Mouse (Mus musculus): ENCODE measurements around the gene Plekhm2.

Gene Plekhm2

GRCm38 (mm10) chr4:141632111-141632873 is 32.4 kb downstream of the Plekhm2 start:
- DNase-seq (ENCODE audit: low read depth, low spot score), result no peak

GRCm38 (mm10) chr4:141631250-141631649 is 33.4 kb downstream of the Plekhm2 start:
- DNase-seq (ENCODE audit: low read depth, low spot score), result no peak

GRCm38 (mm10) chr4:141630021-141630420 is 34.7 kb downstream of the Plekhm2 start:
- no peak for DNase-seq (ENCODE audit: low read depth, low spot score)

- DNase-seq (ENCODE audit: low read depth, low spot score), result no peak
Measured at GRCm38 (mm10) chr4:141628661-141629060, 36.0 kb downstream of the Plekhm2 start.

DNA sequence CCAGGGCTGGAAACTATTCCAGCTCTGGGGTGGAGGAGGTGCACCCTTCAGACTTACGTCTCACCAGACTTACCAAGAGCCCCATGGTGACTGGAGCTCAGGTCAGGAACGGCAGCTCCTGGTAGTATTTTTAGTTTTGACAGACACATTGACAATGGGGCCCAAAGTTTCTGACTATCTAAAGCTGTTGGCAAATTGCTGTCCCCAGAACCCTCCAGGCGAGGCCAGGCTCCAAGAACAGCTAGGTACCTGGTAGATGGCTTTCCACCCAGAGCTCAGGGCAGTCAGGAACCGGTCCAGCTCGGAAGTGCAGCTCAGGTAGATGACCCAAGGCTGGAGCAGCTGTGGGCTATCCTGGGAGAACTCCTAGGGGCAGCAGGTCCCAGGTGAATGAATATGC is 37.2 kb downstream of the Plekhm2 start:
- no peak for DNase-seq (ENCODE audit: low read depth, low spot score)

DNA sequence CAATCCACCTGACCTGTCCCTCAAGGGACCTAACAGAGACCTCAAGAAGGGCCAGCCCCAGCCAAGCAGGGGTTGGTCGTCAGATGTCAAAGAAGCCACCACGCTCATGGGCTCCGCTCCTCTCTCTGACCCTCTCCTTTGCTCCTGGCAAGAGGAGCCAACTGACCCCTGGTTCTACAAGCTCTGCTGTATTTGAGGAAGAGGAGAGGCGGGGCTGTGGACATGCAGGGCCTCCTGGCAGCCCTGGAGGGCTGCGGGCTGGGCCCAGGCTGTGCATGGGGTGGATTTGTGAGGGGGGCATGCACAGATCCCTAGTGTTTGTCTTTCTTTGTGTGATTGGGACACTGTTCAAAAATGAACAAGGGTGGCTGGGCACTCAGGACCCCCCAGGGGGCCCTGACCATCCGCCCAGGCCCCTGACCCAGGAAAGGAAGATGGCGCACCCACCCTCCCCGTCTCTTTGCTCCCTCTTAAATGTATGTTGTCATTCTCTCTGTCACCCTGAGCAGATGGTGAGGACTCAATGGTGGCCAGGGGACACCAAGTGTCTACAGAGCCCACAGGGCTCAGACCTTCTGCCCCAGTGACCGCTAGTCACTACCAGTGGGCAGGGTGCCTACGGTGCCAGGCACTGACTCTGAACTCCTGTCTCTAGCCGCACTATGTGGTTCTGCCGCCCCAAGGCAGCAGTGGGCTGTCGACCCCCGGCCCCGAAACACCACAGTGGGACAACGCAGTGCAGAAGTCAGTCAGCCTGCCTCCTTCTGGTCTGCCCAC is 38.7 kb downstream of the Plekhm2 start:
- DNase-seq (ENCODE audit: low read depth, low spot score), result no peak

- peak; percentile 69 for DNase-seq (ENCODE audit: low read depth, low spot score)
Measured at GRCm38 (mm10) chr4:141624983-141625773, 39.5 kb downstream of the Plekhm2 start.

GRCm38 (mm10) chr4:141624134-141624533 is 40.6 kb downstream of the Plekhm2 start:
- DNase-seq (ENCODE audit: low read depth, low spot score), result no peak

GRCm38 (mm10) chr4:141623666-141624065 is 41.0 kb downstream of the Plekhm2 start, which contains the start of gene Slc25a34:
Gene Slc25a34 (minus strand): TSS chr4:141623821.
- peak; percentile 35 for DNase-seq (ENCODE audit: low read depth, low spot score)

DNA sequence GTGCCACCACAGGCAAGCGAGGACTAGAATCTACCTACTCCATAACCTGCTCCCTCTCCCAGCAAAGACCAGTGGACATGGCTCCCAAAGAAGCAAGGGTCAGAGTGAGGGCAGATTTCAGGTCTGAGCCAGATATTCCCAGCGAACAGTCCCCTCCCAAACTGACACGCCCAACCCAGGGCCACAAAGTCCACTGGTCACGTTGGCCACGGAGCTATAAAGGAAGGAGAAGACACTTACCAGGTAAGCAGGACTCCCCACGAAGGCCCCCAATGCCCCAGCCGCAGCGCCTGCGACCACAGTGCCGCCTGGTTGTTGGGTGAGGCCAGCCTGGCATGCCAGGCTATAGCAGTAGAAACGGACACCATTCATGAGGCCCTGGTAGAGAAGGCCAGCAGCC is 41.7 kb downstream of the Plekhm2 start:
- no peak for DNase-seq (ENCODE audit: low read depth, low spot score)

GRCm38 (mm10) chr4:141622580-141622979 is 42.1 kb downstream of the Plekhm2 start:
- DNase-seq (ENCODE audit: low read depth, low spot score), result no peak

DNA sequence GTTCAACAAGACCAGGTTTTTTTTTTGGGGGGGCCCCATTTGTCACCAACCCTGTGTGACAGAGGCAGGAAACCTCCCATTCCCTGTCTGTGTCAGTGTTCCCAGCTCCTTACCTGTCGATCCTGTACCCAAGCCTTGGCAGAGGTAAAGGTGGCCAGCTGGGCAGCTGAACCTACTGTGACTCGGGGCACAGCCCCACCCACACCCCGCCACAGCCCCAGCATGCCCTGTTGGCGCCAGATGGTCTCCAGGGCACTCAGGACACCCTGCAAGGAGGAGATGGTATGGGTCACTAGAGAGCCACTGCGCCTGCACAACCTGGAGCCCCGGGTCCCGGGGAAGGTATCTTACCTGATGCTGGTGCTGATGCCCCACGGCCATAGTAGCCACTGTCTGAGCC is 42.6 kb downstream of the Plekhm2 start:
- DNase-seq (ENCODE audit: low read depth, low spot score), result no peak

DNA sequence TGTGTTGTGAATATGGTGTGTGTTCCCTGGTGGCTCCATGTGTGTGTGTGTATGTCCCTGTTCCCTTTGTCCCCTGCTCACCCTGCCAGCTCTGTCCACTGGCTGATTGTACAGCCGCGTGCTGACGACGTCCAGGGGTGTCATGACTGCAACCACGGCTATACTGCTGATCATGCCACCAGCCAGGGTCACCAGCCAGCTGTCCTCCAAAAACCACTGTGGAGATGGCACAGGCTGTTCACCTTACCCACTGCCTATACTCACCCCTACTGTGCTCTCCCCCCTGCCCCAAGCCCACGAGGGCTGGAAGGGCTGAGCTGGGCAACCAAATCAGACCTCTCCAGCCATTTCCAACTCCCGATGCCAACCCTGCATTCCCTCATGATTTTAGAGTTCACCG is 43.4 kb downstream of the Plekhm2 start:
- no peak for DNase-seq (ENCODE audit: low read depth, low spot score)

DNA sequence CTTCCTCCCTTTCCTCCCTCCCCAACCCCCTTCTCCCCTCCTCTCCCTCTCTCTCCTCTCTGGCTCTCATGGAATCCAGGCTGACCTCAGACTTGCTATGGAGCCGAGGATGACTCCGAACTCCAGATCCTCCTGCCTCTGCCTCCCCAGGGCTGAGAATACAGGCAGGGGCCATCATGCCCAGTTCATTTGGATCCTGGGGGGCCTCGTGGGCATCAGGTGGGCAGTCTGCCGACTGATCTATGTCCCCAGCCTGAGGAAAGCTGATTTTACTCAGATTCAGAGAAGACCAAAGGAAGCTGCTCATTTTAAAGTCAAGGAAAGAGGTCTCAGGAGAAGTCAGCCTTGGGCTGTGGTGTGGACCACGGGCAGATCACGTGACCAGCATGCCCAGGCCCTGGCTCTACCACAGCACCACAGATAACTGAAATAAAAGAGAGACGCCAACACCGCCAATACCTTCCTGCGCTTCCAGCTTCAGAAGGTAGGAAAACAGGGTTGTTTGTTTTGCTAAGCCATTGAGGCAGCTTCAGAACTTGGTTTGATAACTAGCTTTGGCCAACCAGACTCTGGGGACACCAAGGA is 45.3 kb downstream of the Plekhm2 start:
- no peak for DNase-seq (ENCODE audit: low read depth, low spot score)

GRCm38 (mm10) chr4:141618565-141619243 is 46.0 kb downstream of the Plekhm2 start, which contains the start of gene Tmem82:
Gene Tmem82 (minus strand): TSS chr4:141618633.
- DNase-seq (ENCODE audit: low read depth, low spot score), result peak; percentile 72

GRCm38 (mm10) chr4:141617863-141618564 is 46.7 kb downstream of the Plekhm2 start:
- DNase-seq (ENCODE audit: low read depth, low spot score), result no peak

DNA sequence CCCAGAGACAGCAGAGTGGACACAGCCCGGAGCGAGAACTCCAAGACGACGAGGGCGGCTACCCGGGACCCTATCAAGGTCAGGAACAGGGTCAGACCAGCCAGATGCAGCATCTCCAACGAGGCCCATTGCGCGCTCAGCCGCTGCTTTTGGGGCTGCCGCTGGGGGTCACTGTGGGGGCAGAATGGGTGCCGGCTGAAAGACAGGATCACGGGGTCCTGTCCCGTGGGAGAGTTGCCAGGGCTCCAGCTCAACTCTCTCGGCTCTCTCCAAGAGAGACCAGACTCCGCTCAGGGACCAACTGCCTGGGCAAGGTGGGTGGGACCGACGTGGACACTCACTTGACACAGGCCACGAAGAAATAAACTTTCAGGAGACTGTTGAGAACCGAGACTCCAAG is 47.4 kb downstream of the Plekhm2 start:
- DNase-seq (ENCODE audit: low read depth, low spot score), result no peak

- DNase-seq (ENCODE audit: low read depth, low spot score), result no peak
Measured at GRCm38 (mm10) chr4:141616811-141617210, 47.9 kb downstream of the Plekhm2 start.

- no peak for DNase-seq (ENCODE audit: low read depth, low spot score)
Measured at GRCm38 (mm10) chr4:141614946-141615345, 49.8 kb downstream of the Plekhm2 start.

DNA sequence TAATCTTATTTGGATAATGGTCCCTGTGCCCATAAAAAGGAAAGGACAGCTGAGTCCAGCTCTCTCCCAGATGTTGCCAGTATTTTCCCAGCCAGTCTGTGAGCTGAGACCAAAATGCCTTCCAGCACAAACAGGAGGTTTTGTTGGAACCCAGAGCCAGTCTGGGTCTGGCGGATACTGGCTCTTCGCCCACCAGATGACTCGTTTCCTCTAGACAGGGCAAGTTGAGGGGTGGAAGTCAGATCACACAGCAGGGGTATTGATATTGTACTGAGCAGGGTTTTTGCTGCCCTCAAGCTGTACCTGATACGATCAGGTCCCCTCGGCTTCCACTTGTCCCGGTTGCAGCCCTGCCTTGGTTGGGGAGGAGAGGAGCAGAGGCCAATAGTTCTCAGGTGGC is 55.2 kb downstream of the Plekhm2 start:
- peak; percentile 68 for DNase-seq (ENCODE audit: low read depth, low spot score)

Measured in 3T3-L1 (cell line).